11 mouse cellular contexts compared by ENCODE assay signal in genomic region chr3:67954459-67955065, GRCm38 (mm10).
DNase-seq lines count a peak whose midpoint lies in the region; ATAC-seq lines count a peak whose summit lies in the region.
"Had no signal": no experiment of that assay in that cellular context is flagged by ENCODE, and none has a peak within 500 bp of the region (broad histone marks: within the 10 kb centered on the region; RNA-seq: fewer than 3 reads in every experiment).

No protein-coding gene starts in this region.

- DNase-seq in layer of hippocampus, adult 18-20 months (ENCODE audit: low spot score in 2 of 2) = peak; percentile 37
- DNase-seq in layer of hippocampus, adult 9-11 months = no peak
- peak; percentile 3 for DNase-seq in hindlimb bud, embryonic 11.5 days (ENCODE audit: extremely low spot score, low read depth, low spot score)
- peak; percentile 52 to 69 for DNase-seq in right cerebral cortex, postnatal 10 days (ENCODE audit: low spot score in 2 of 2)
- no peak for DNase-seq in urinary bladder, postnatal 25 days (ENCODE audit: low spot score)
- DNase-seq in adrenal gland, adult (ENCODE audit: inconsistent age in 2 of 2, low spot score in 1 of 2) = no peak
- no peak for DNase-seq in cerebellum, adult 8-10 months

- WGBS in embryonic facial prominence, embryonic 12.5 days = 27% methylated on average over 5 of the region's 5 CpGs

- no peaks in the 10 kb centered on the region for H3K36me3 ChIP-seq in embryonic facial prominence, embryonic 12.5 days
- H3K36me3 ChIP-seq: embryonic facial prominence, embryonic 15.5 days; G1E; neural tube, embryonic 13.5 days had no signal

- H3K9ac ChIP-seq in embryonic facial prominence, embryonic 12.5 days = no peak overlapping the region
- H3K9ac ChIP-seq: embryonic facial prominence, embryonic 15.5 days; neural tube, embryonic 13.5 days had no signal

- peaks cover 22% of the 10 kb centered on the region; the same call in 1 of the 2 replicates for H3K4me1 ChIP-seq in embryonic facial prominence, embryonic 12.5 days
- H3K4me1 ChIP-seq: embryonic facial prominence, embryonic 15.5 days had no signal

- ATAC-seq in embryonic facial prominence, embryonic 12.5 days (ENCODE audit: insufficient number of reproducible peaks, insufficient read depth, low FRiP score, low TSS enrichment) = peak; percentile 52; the same call in 1 of the 2 replicates

- H3K4me3 ChIP-seq in embryonic facial prominence, embryonic 12.5 days = no peak overlapping the region
- H3K4me3 ChIP-seq: embryonic facial prominence, embryonic 15.5 days; neural tube, embryonic 13.5 days had no signal

- no peaks in the 10 kb centered on the region for H3K27me3 ChIP-seq in embryonic facial prominence, embryonic 12.5 days
- H3K27me3 ChIP-seq: embryonic facial prominence, embryonic 15.5 days; neural tube, embryonic 13.5 days had no signal

- H3K27ac ChIP-seq in embryonic facial prominence, embryonic 12.5 days = no peak overlapping the region
- H3K27ac ChIP-seq: embryonic facial prominence, embryonic 15.5 days; neural tube, embryonic 13.5 days had no signal

- H3K4me2 ChIP-seq in embryonic facial prominence, embryonic 12.5 days (replicated peaks) = no peak overlapping the region
- H3K4me2 ChIP-seq: embryonic facial prominence, embryonic 15.5 days; neural tube, embryonic 13.5 days had no signal

- H3K9me3 ChIP-seq in embryonic facial prominence, embryonic 12.5 days = no peaks in the 10 kb centered on the region
- H3K9me3 ChIP-seq: embryonic facial prominence, embryonic 15.5 days; neural tube, embryonic 13.5 days had no signal

Comparison
In these comparisons a context has a peak if more than half of its experiments do, and no peak if none do; other contexts are left out.
1. DNase-seq: peak in layer of hippocampus, adult 18-20 months (2 of 2), hindlimb bud, embryonic 11.5 days (single experiment) and right cerebral cortex, postnatal 10 days (2 of 2); none in layer of hippocampus, adult 9-11 months (single experiment), urinary bladder, postnatal 25 days (single experiment), adrenal gland, adult (0 of 2) and cerebellum, adult 8-10 months (single experiment).